Mouse (Mus musculus): Measurements from ENCODE around the gene Arf3.

The Arf3 gene

GRCm38 (mm10) chr15:98790761-98791160 lies 27.7 kb upstream of the Arf3 start:
- no peak for DNase-seq (ENCODE audit: low read depth)

- DNase-seq (ENCODE audit: low read depth): no peak
Observed at GRCm38 (mm10) chr15:98789661-98790535, 26.9 kb upstream of the Arf3 start, which contains the start of gene Wnt1. Wnt1 (plus strand) TSS chr15:98789857.

GRCm38 (mm10) chr15:98788972-98789660 lies 26.1 kb upstream of the Arf3 start:
- DNase-seq (ENCODE audit: low read depth): no peak

GRCm38 (mm10) chr15:98787930-98788329 lies 24.9 kb upstream of the Arf3 start:
- DNase-seq (ENCODE audit: low read depth): no peak

- no peak for DNase-seq (ENCODE audit: low read depth)
Observed at GRCm38 (mm10) chr15:98785744-98786143, 22.7 kb upstream of the Arf3 start.

- DNase-seq (ENCODE audit: low read depth): no peak
Observed at GRCm38 (mm10) chr15:98781166-98781565, 18.2 kb upstream of the Arf3 start.

GRCm38 (mm10) chr15:98780573-98780972 lies 17.6 kb upstream of the Arf3 start:
- no peak for DNase-seq (ENCODE audit: low read depth)

GRCm38 (mm10) chr15:98780075-98780474 lies 17.1 kb upstream of the Arf3 start:
- DNase-seq (ENCODE audit: low read depth): no peak

GRCm38 (mm10) chr15:98778806-98779205 lies 15.8 kb upstream of the Arf3 start:
- no peak for DNase-seq (ENCODE audit: low read depth)

GRCm38 (mm10) chr15:98778191-98778770 lies 15.3 kb upstream of the Arf3 start:
- no peak for DNase-seq (ENCODE audit: low read depth)

GRCm38 (mm10) chr15:98777762-98778161 lies 14.7 kb upstream of the Arf3 start, which contains the start of gene Wnt10b:
Wnt10b (minus strand) TSS chr15:98778150.
- DNase-seq (ENCODE audit: low read depth): no peak

GRCm38 (mm10) chr15:98777005-98777616 lies 14.1 kb upstream of the Arf3 start:
- no peak for DNase-seq (ENCODE audit: low read depth)

- DNase-seq (ENCODE audit: low read depth): no peak
Observed at GRCm38 (mm10) chr15:98776280-98777004, 13.4 kb upstream of the Arf3 start.

- DNase-seq (ENCODE audit: low read depth): no peak
Observed at GRCm38 (mm10) chr15:98775533-98775932, 12.5 kb upstream of the Arf3 start.

- no peak for DNase-seq (ENCODE audit: low read depth)
Observed at GRCm38 (mm10) chr15:98774096-98774495, 11.1 kb upstream of the Arf3 start.

- DNase-seq (ENCODE audit: low read depth): no peak
Observed at GRCm38 (mm10) chr15:98772511-98773211, 9.6 kb upstream of the Arf3 start.

- no peak for DNase-seq (ENCODE audit: low read depth)
Observed at GRCm38 (mm10) chr15:98771813-98772425, 8.9 kb upstream of the Arf3 start.

GRCm38 (mm10) chr15:98768259-98768658 lies 5.2 kb upstream of the Arf3 start:
- DNase-seq (ENCODE audit: low read depth): no peak

GRCm38 (mm10) chr15:98765929-98766328 lies 2.9 kb upstream of the Arf3 start:
- no peak for DNase-seq (ENCODE audit: low read depth)

GRCm38 (mm10) chr15:98762201-98762621 lies 803 bp downstream of the Arf3 start:
- DNase-seq (ENCODE audit: low read depth): peak; percentile 62

- no peak for DNase-seq (ENCODE audit: low read depth)
Observed at GRCm38 (mm10) chr15:98754125-98754524, 8.9 kb downstream of the Arf3 start.

All from c-Kit-positive CD71-negative TER-119-negative erythroid progenitor cells, embryonic 14.5 days (primary cell).